Mouse (Mus musculus): ENCODE measurements around the gene B230118H07Rik. TPM values are rescaled to one million over a fixed set of nuclear protein-coding genes. Genes with fewer than 3 reads are reported as not detected.

Gene B230118H07Rik
- total RNA-seq, 2 experiments from 2014 or later, result 28.6 to 30.2 TPM

- Histone ChIP-seq H3K4me3 (no peak overlapping the region), H3K27ac (no peak overlapping the region)
- intact Hi-C loops (cut with DNase I), result no loop called here
- no peak for DNase-seq (ENCODE audit: extremely low spot score in 1 of 2, low spot score in 2 of 2)
- no peak for TF ChIP-seq CTCF (IDR thresholded peaks at IDR 0.05)
These were observed 72.1 kb downstream of the B230118H07Rik start for GRCm38 (mm10) chr2:101577243-101577642.

GRCm38 (mm10) chr2:101569230-101569629 is 80.1 kb downstream of the B230118H07Rik start:
- no peak overlapping the region for H3K4me3 ChIP-seq
- DNase-seq (ENCODE audit: extremely low spot score in 1 of 2, low spot score in 2 of 2), result no peak
- no peak overlapping the region for H3K27ac ChIP-seq
- intact Hi-C loops (cut with DNase I), result no loop called here
- no peak for TF ChIP-seq CTCF (IDR thresholded peaks at IDR 0.05)

GRCm38 (mm10) chr2:101567490-101567889 is 81.8 kb downstream of the B230118H07Rik start:
- H3K27ac ChIP-seq, result no peak overlapping the region
- intact Hi-C loops (cut with DNase I), result no loop called here
- DNase-seq (ENCODE audit: extremely low spot score in 1 of 2, low spot score in 2 of 2), result no peak
- no peak for TF ChIP-seq CTCF (IDR thresholded peaks at IDR 0.05)
- no peak overlapping the region for H3K4me3 ChIP-seq

GRCm38 (mm10) chr2:101563776-101564175 is 85.6 kb downstream of the B230118H07Rik start:
- Histone ChIP-seq H3K4me3 (no peak overlapping the region), H3K27ac (no peak overlapping the region)
- TF ChIP-seq CTCF (IDR thresholded peaks at IDR 0.05), result no peak
- intact Hi-C loops (cut with DNase I), result no loop called here
- DNase-seq (ENCODE audit: extremely low spot score in 1 of 2, low spot score in 2 of 2), result no peak

GRCm38 (mm10) chr2:101563206-101563605 is 86.1 kb downstream of the B230118H07Rik start:
- intact Hi-C loops (cut with DNase I), result no loop called here
- DNase-seq (ENCODE audit: extremely low spot score in 1 of 2, low spot score in 2 of 2), result no peak
- Histone ChIP-seq H3K27ac (no peak overlapping the region), H3K4me3 (no peak overlapping the region)
- no peak for TF ChIP-seq CTCF (IDR thresholded peaks at IDR 0.05)

GRCm38 (mm10) chr2:101559431-101559830 is 89.9 kb downstream of the B230118H07Rik start:
- DNase-seq (ENCODE audit: extremely low spot score in 1 of 2, low spot score in 2 of 2), result no peak
- no peak overlapping the region for H3K4me3 ChIP-seq
- no peak overlapping the region for H3K27ac ChIP-seq
- TF ChIP-seq CTCF (IDR thresholded peaks at IDR 0.05), result no peak
- intact Hi-C loops (cut with DNase I), result no loop called here

- Histone ChIP-seq H3K4me3 (no peak overlapping the region), H3K27ac (no peak overlapping the region)
- no peak for TF ChIP-seq CTCF (IDR thresholded peaks at IDR 0.05)
- intact Hi-C loops (cut with DNase I), result no loop called here
- no peak for DNase-seq (ENCODE audit: extremely low spot score in 1 of 2, low spot score in 2 of 2)
These were observed 93.4 kb downstream of the B230118H07Rik start for GRCm38 (mm10) chr2:101555886-101556285.

GRCm38 (mm10) chr2:101553851-101554250 is 95.5 kb downstream of the B230118H07Rik start:
- no peak for TF ChIP-seq CTCF (IDR thresholded peaks at IDR 0.05)
- no peak for DNase-seq (ENCODE audit: extremely low spot score in 1 of 2, low spot score in 2 of 2)
- intact Hi-C loops (cut with DNase I), result no loop called here
- Histone ChIP-seq H3K27ac (no peak overlapping the region), H3K4me3 (no peak overlapping the region)

GRCm38 (mm10) chr2:101552301-101552700 is 97.0 kb downstream of the B230118H07Rik start:
- TF ChIP-seq CTCF (IDR thresholded peaks at IDR 0.05), result no peak

GRCm38 (mm10) chr2:101551026-101551719 is 98.2 kb downstream of the B230118H07Rik start:
- intact Hi-C loops (cut with DNase I), result no loop called here
- DNase-seq (ENCODE audit: extremely low spot score in 1 of 2, low spot score in 2 of 2), result no peak
- TF ChIP-seq CTCF (IDR thresholded peaks at IDR 0.05), result no peak
- Histone ChIP-seq H3K27ac (no peak overlapping the region), H3K4me3 (no peak overlapping the region)

More at GRCm38 (mm10) chr2:101552301-101552700, 97.0 kb downstream of the B230118H07Rik start:
- DNase-seq (ENCODE audit: extremely low spot score in 1 of 2, low spot score in 2 of 2), result no peak
- Histone ChIP-seq H3K4me3 (no peak overlapping the region), H3K27ac (no peak overlapping the region)
- intact Hi-C loops (cut with DNase I), result no loop called here

GRCm38 (mm10) chr2:101550176-101550575 is 99.2 kb downstream of the B230118H07Rik start:
- TF ChIP-seq CTCF (IDR thresholded peaks at IDR 0.05), result no peak
- intact Hi-C loops (cut with DNase I), result no loop called here
- no peak overlapping the region for H3K27ac ChIP-seq

GRCm38 (mm10) chr2:101548866-101549265 is 100.5 kb downstream of the B230118H07Rik start:
- H3K4me3 ChIP-seq, result no peak overlapping the region
- TF ChIP-seq CTCF (IDR thresholded peaks at IDR 0.05), result no peak
- no peak overlapping the region for H3K27ac ChIP-seq
- no peak for DNase-seq (ENCODE audit: extremely low spot score in 1 of 2, low spot score in 2 of 2)
- intact Hi-C loops (cut with DNase I), result no loop called here

More at GRCm38 (mm10) chr2:101550176-101550575, 99.2 kb downstream of the B230118H07Rik start:
- DNase-seq (ENCODE audit: extremely low spot score in 1 of 2, low spot score in 2 of 2), result no peak
- H3K4me3 ChIP-seq, result no peak overlapping the region

- intact Hi-C loops (cut with DNase I), result no loop called here
- H3K27ac ChIP-seq, result no peak overlapping the region
- no peak for DNase-seq (ENCODE audit: extremely low spot score in 1 of 2, low spot score in 2 of 2)
- no peak overlapping the region for H3K4me3 ChIP-seq
- TF ChIP-seq CTCF (IDR thresholded peaks at IDR 0.05), result no peak
These were observed 103.7 kb downstream of the B230118H07Rik start for GRCm38 (mm10) chr2:101545593-101545992.

Measured in left cerebral cortex, adult 2 months (tissue).